9 mouse cellular contexts compared by ENCODE assay signal in the genomic region with DNA sequence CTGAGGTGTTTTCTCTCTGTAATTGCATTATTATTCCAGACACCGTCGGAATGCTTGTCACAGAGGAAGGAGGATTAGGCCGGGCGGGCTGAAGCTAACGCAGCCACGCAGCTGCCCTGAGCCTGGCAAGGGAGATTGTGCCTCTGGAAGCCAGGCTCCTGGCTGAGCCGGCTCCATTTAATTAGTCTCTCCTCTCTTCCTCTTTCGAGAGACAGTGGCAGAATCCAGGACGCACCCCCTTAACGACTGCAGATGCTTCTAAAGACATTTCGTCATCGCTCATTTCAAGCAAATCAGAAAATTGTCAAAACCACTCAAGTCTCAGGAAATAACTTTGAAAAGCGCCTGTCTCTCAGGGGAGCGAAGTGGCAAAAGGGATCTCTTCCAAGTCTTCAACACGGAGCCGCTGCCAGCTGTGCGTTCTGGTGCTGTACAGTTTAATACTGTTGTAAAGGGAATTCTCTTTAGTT. TPM values are rescaled to one million over a fixed set of nuclear protein-coding genes. Genes with fewer than 3 reads are reported as not detected.
DNase-seq lines count a peak whose midpoint lies in the region; ATAC-seq and TF ChIP-seq lines count a peak whose summit lies in the region.
"Had no signal": no experiment of that assay in that cellular context is flagged by ENCODE, and none has a peak within 500 bp of the region (broad histone marks: within the 10 kb centered on the region; RNA-seq: fewer than 3 reads in every experiment).

No protein-coding gene starts in this region.

- 5% methylated on average over 17 of the region's 17 CpGs for WGBS in midbrain, embryonic 15.5 days

- H3K36me3 ChIP-seq in midbrain, embryonic 15.5 days (replicated peaks): no peaks in the 10 kb centered on the region
- H3K36me3 ChIP-seq: lung, embryonic 15.5 days had no signal

- H3K27me3 ChIP-seq in midbrain, embryonic 15.5 days (replicated peaks): no peaks in the 10 kb centered on the region
- H3K27me3 ChIP-seq: lung, embryonic 15.5 days had no signal

- peak overlapping the region; percentile 37 for H3K4me2 ChIP-seq in midbrain, embryonic 15.5 days
- H3K4me2 ChIP-seq: lung, embryonic 15.5 days had no signal

- H3K4me1 ChIP-seq in midbrain, embryonic 15.5 days: peaks cover 37% of the 10 kb centered on the region

- H3K4me3 ChIP-seq in layer of hippocampus, adult 2 months: peak overlapping the region; percentile 30; the same call in 1 of the 2 replicates
- H3K4me3 ChIP-seq in midbrain, embryonic 15.5 days: peak overlapping the region; percentile 3
- H3K4me3 ChIP-seq: lung, embryonic 15.5 days had no signal

- H3K27ac ChIP-seq in layer of hippocampus, adult 2 months: peak overlapping the region; percentile 32; the same call in 1 of the 2 replicates
- peak overlapping the region; percentile 81 for H3K27ac ChIP-seq in midbrain, embryonic 15.5 days
- H3K27ac ChIP-seq: lung, embryonic 15.5 days had no signal

- TF ChIP-seq CTCF in layer of hippocampus, adult 2 months (conservative IDR thresholded peaks at IDR 0.05): no peak

- no peaks in the 10 kb centered on the region for H3K9me3 ChIP-seq in midbrain, embryonic 15.5 days
- H3K9me3 ChIP-seq: lung, embryonic 15.5 days had no signal

- DNase-seq in layer of hippocampus, adult 2 months (ENCODE audit: low spot score in 2 of 2): no peak
- DNase-seq in layer of hippocampus, adult 11-12 months (ENCODE audit: low spot score): no peak
- DNase-seq in embryo, embryonic 9.5 days (ENCODE audit: extremely low spot score): peak; percentile 25
- DNase-seq in spleen, adult 18-20 months: no peak
- DNase-seq in ovary, postnatal 10 days (ENCODE audit: low spot score): no peak
- DNase-seq in adrenal gland, postnatal 25 days: no peak

- H3K9ac ChIP-seq in midbrain, embryonic 15.5 days: no peak overlapping the region; the same call in 1 of the 2 replicates
- H3K9ac ChIP-seq: lung, embryonic 15.5 days had no signal

- peak; percentile 91 for ATAC-seq in granulocyte monocyte progenitor cell, adult 5-6 weeks (replicated peaks; ENCODE audit: poor library complexity, severe bottlenecking)
- peak; percentile 83 for ATAC-seq in midbrain, embryonic 15.5 days (replicated peaks)

RNA-seq across cellular contexts. Expression of gene Galnt10, which starts 51.0 kb away (rescaled TPM):
- total RNA-seq in layer of hippocampus, adult 2 months (2021): 1 to 10 TPM; 6.3 TPM
- total RNA-seq in granulocyte monocyte progenitor cell, adult 5-6 weeks (2014; fragmentation: Nextera tagmentation): 5.1 and 6.8 TPM in 2 replicates
- 7.8 and 8.9 TPM in 2 replicates for total RNA-seq in granulocyte monocyte progenitor cell, adult 5-6 weeks (2017)
- polyA plus RNA-seq in midbrain, embryonic 15.5 days (2015; fragmentation: Nextera tagmentation; extraction: Ambion mirVana): 16.4 and 16.5 TPM in 2 replicates
- 52.7 and 55.6 TPM in 2 replicates for total RNA-seq in adrenal gland, postnatal 25 days (2021)
